8 mouse cellular contexts compared by ENCODE assay signal in genomic region chr14:30564451-30564850, GRCm38 (mm10). TPM values are rescaled to one million over a fixed set of nuclear protein-coding genes. Genes with fewer than 3 reads are reported as not detected.
DNase-seq lines count a peak whose midpoint lies in the region; ATAC-seq and TF ChIP-seq lines count a peak whose summit lies in the region.

No protein-coding gene starts in this region.

- no peak overlapping the region for H3K4me2 ChIP-seq in hindbrain, embryonic 11.5 days (replicated peaks; ENCODE audit: low read depth, low read length)

- no peak for TF ChIP-seq CTCF in G1E (IDR thresholded peaks at IDR 0.05; ENCODE audit: low read depth, low read length)

- no peak overlapping the region for H3K27ac ChIP-seq in hindbrain, embryonic 11.5 days (ENCODE audit: low read depth, low read length)

- H3K9ac ChIP-seq in hindbrain, embryonic 11.5 days (ENCODE audit: low read depth, low read length) = no peak overlapping the region

- peaks cover 92% of the 10 kb centered on the region for H3K36me3 ChIP-seq in G1E (replicated peaks)
- H3K36me3 ChIP-seq in megakaryocyte, embryonic 14.5 days (replicated peaks; ENCODE audit: low read length) = peaks cover 95% of the 10 kb centered on the region
- H3K36me3 ChIP-seq in hindbrain, embryonic 11.5 days (ENCODE audit: control insufficient read depth, insufficient read depth, low read length) = peaks cover 22% of the 10 kb centered on the region; the same call in 1 of the 2 replicates

- peaks cover 84% of the 10 kb centered on the region for H3K4me1 ChIP-seq in G1E (ENCODE audit: insufficient read depth, low read depth, low read length)
- peaks cover 78% of the 10 kb centered on the region for H3K4me1 ChIP-seq in megakaryocyte, embryonic 14.5 days
- no peaks in the 10 kb centered on the region for H3K4me1 ChIP-seq in hindbrain, embryonic 11.5 days (replicated peaks; ENCODE audit: control insufficient read depth, insufficient read depth, low read length)

- WGBS in hindbrain, embryonic 11.5 days = 94% methylated on average over 2 of the region's 2 CpGs

- peak; percentile 72 for ATAC-seq in frontal cortex, adult (ENCODE audit: low TSS enrichment)
- ATAC-seq in G1E (ENCODE audit: extremely low read depth, insufficient number of reproducible peaks, low FRiP score, poor library complexity, severe bottlenecking) = peak; percentile 62
- no peak for ATAC-seq in hindbrain, embryonic 11.5 days (ENCODE audit: low FRiP score)

- H3K27me3 ChIP-seq in G1E (ENCODE audit: insufficient read depth, low read length) = no peaks in the 10 kb centered on the region
- H3K27me3 ChIP-seq in megakaryocyte, embryonic 14.5 days (replicated peaks) = no peaks in the 10 kb centered on the region
- H3K27me3 ChIP-seq in hindbrain, embryonic 11.5 days (ENCODE audit: control insufficient read depth, insufficient read depth, low read length) = no peaks in the 10 kb centered on the region

- DNase-seq in frontal cortex, postnatal 14 days (ENCODE audit: low spot score in 2 of 2) = no peak
- DNase-seq in G1E (ENCODE audit: low spot score) = peak; percentile 64
- peak; percentile 79 for DNase-seq in gastrocnemius, adult 18-20 months (ENCODE audit: low spot score)
- DNase-seq in kidney, adult 8-10 months = peak; percentile 78 to 80
- DNase-seq in hindbrain, embryonic 11.5 days (ENCODE audit: low spot score) = no peak
- no peak for DNase-seq in cerebellum, adult 9-11 months

- peak overlapping the region; percentile 20; the same call in 1 of the 2 replicates for H3K4me3 ChIP-seq in G1E (ENCODE audit: low read depth, low read length)
- H3K4me3 ChIP-seq in megakaryocyte, embryonic 14.5 days (replicated peaks) = peak overlapping the region; percentile 69
- no peak overlapping the region for H3K4me3 ChIP-seq in hindbrain, embryonic 11.5 days (ENCODE audit: low read depth, low read length)

- no peaks in the 10 kb centered on the region for H3K9me3 ChIP-seq in G1E (replicated peaks)
- no peaks in the 10 kb centered on the region for H3K9me3 ChIP-seq in megakaryocyte, embryonic 14.5 days
- no peaks in the 10 kb centered on the region for H3K9me3 ChIP-seq in hindbrain, embryonic 11.5 days (ENCODE audit: control insufficient read depth, low read length)

RNA-seq across cellular contexts. Expression of gene Tkt, which starts 16.3 kb away (rescaled TPM):
- total RNA-seq in G1E (2014; fragmentation: Nextera tagmentation) (143 and 146 TPM in 2 replicates), G1E (2017) (550 and 661 TPM in 2 replicates)
- 1,030 and 1,086 TPM in 2 replicates for polyA plus RNA-seq in G1E (2012)
- total RNA-seq in gastrocnemius, adult 18-20 months (2021) = 10 to 100 TPM; 10.8 to 10.9 TPM
- 263 and 491 TPM in 2 replicates for polyA plus RNA-seq in megakaryocyte, embryonic 14.5 days (2012; ENCODE audit: insufficient read depth, low replicate concordance)
- polyA plus RNA-seq in hindbrain, embryonic 11.5 days (2014; fragmentation: Nextera tagmentation; extraction: Ambion mirVana) = 65.8 and 131 TPM in 2 replicates

Comparison
In these comparisons a context has a peak if more than half of its experiments do, and no peak if none do; other contexts are left out.
1. DNase-seq: peak in G1E (single experiment), gastrocnemius, adult 18-20 months (single experiment) and kidney, adult 8-10 months (2 of 2); none in frontal cortex, postnatal 14 days (0 of 2), hindbrain, embryonic 11.5 days (single experiment) and cerebellum, adult 9-11 months (single experiment).